Mouse (Mus musculus): ENCODE measurements around the gene Clrn3. TPM values are rescaled to one million over a fixed set of nuclear protein-coding genes. Genes with fewer than 3 reads are reported as not detected.
"Not testable (repeated sequence)": the region's sequence is repeated elsewhere in the genome, so short reads cannot be mapped to it uniquely, and the experiment has no call there.

Gene Clrn3
- not detected in 2 replicates for polyA plus RNA-seq (2012; rRNA removed)

DNA sequence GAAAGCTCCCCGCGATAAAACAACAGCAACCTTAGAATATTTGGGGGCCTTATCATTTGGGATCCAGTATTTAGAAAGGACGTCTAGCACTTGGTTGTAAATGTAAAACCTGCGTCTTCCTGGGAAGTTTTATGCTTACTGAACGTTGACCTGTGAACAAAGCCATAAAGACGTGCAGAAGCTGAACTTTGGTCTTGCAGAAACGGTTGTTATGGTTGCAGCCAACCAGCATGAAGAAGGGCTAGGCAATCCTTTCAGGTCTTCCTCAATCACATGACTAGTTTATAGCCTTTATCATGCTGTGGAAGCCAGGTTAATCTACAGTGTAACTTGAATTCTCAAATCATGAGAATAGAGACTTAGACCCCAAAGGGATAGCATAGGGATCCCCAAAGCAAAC lies at the start of gene Clrn3:
TSS of gene Clrn3 (minus strand) at position 140 of the 400 bp plus-strand sequence.
- TF ChIP-seq POLR2A (IDR thresholded peaks at IDR 0.05; ENCODE audit: borderline replicate concordance, extremely low read depth, insufficient read depth, insufficient read length, poor library complexity, severe bottlenecking) (no peak), CTCF (IDR thresholded peaks at IDR 0.05; ENCODE audit: borderline replicate concordance, extremely low read depth, insufficient read depth, insufficient read length) (no peak)
- no peak for DNase-seq (ENCODE audit: low read depth)

DNA sequence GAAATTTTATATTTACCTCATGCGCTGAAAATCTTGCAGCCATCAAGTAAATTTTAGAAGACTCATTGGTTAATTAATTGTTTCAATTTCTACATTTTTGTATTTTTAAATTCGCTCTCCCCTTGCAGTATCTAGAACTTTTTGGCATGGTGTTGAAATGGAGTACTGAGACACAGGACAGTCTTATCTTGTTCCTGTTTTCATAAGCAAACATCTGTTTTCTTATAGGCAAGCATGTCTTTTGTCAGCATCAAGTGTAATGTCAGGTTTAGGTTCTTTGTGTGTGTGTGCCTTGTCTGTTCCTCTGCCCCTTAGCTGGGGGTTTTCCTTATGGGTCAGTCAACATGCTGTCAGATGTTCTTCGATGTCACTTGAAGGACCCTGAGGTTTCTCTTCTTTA lies 47.9 kb upstream of the Clrn3 start:
- TF ChIP-seq CTCF (IDR thresholded peaks at IDR 0.05; ENCODE audit: borderline replicate concordance, extremely low read depth, insufficient read depth, insufficient read length) = no peak
- no peak for TF ChIP-seq POLR2A (IDR thresholded peaks at IDR 0.05; ENCODE audit: borderline replicate concordance, extremely low read depth, insufficient read depth, insufficient read length, poor library complexity, severe bottlenecking)
- DNase-seq (ENCODE audit: low read depth) = no peak

DNA sequence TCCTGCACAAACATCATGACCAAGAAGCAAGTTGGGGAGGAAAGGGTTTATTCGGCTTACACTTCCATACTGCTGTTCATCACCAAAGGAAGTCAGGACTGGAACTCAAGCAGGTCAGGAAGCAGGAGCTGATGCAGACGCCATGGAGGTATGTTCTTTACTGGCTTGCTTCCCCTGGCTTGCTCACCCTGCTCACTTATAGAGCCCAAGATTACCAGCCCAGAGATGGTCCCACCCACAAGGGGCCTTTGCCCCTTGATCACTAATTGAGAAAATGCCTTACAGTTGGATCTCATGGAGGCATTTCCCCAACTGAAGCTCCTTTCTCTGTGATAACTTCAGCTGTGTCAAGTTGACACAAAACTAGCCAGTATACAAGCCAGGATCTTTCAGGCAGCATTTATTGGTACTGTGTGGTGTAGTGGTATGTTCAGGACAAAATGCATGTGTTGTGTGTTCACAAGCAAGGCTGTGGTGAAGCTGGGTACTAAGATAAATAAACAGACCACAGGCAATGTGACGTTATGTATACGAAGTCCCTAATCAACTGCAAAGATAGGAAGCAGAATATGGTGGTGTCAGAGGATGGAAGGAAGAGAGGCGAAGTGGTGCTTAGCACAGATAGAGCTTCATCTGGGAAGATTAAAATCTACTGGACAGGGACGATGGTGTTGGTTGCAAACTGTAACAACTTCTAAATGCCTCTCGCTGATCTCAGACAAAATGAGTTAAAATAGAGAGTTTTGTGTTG lies 47.0 kb upstream of the Clrn3 start:
- not testable (repeated sequence) for DNase-seq (ENCODE audit: low read depth)

GRCm38 (mm10) chr7:135571951-135572559 lies 43.6 kb upstream of the Clrn3 start:
- no peak for TF ChIP-seq CTCF (IDR thresholded peaks at IDR 0.05; ENCODE audit: borderline replicate concordance, extremely low read depth, insufficient read depth, insufficient read length)
- TF ChIP-seq POLR2A (IDR thresholded peaks at IDR 0.05; ENCODE audit: borderline replicate concordance, extremely low read depth, insufficient read depth, insufficient read length, poor library complexity, severe bottlenecking) = no peak
- peak; percentile 26 for DNase-seq (ENCODE audit: low read depth)

DNA sequence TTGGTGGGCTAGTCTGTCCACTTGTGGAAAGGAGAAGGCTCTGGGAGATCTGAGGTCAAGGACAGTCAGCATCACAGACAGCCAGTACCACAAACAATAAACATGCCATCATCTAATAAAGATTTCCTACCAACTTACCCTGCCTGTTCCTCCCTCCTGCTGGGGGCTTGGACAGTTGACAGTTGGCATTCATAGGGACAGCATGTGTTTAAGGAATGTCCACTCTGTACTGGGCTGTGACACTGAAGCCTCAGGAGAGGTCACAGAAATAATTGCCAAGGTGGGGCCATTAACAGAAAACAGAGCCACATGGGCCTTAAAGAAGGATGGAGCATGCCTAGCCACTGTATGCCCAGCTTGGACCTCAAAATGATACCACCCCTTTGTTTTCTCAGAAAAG lies 42.9 kb upstream of the Clrn3 start:
- no peak for TF ChIP-seq CTCF (IDR thresholded peaks at IDR 0.05; ENCODE audit: borderline replicate concordance, extremely low read depth, insufficient read depth, insufficient read length)
- no peak for TF ChIP-seq POLR2A (IDR thresholded peaks at IDR 0.05; ENCODE audit: borderline replicate concordance, extremely low read depth, insufficient read depth, insufficient read length, poor library complexity, severe bottlenecking)
- no peak for DNase-seq (ENCODE audit: low read depth)

DNA sequence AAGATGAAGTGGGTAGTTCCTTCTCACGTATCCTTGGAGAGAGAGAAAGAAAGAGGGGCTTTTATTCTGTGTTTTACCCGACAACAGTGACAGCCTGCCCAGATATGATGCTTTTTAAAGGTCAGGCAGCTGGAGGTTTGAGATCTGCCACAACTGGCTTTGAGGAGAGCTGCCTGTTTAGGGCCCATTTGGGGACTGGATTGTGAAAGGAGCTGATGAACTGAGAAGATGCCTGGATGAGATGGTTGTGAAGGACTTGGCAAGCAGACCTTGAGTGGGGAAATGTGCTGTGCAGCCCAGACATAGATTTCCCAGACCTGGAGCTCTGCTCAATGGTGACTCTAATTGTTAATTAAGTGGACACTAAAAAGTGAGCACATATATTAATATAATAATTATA lies 40.1 kb upstream of the Clrn3 start:
- no peak for TF ChIP-seq POLR2A (IDR thresholded peaks at IDR 0.05; ENCODE audit: borderline replicate concordance, extremely low read depth, insufficient read depth, insufficient read length, poor library complexity, severe bottlenecking)
- no peak for DNase-seq (ENCODE audit: low read depth)

- DNase-seq (ENCODE audit: low read depth) = no peak
- TF ChIP-seq POLR2A (IDR thresholded peaks at IDR 0.05; ENCODE audit: borderline replicate concordance, extremely low read depth, insufficient read depth, insufficient read length, poor library complexity, severe bottlenecking) (no peak), CTCF (IDR thresholded peaks at IDR 0.05; ENCODE audit: borderline replicate concordance, extremely low read depth, insufficient read depth, insufficient read length) (no peak)
These were observed 39.1 kb upstream of the Clrn3 start for GRCm38 (mm10) chr7:135567582-135567981.

DNA sequence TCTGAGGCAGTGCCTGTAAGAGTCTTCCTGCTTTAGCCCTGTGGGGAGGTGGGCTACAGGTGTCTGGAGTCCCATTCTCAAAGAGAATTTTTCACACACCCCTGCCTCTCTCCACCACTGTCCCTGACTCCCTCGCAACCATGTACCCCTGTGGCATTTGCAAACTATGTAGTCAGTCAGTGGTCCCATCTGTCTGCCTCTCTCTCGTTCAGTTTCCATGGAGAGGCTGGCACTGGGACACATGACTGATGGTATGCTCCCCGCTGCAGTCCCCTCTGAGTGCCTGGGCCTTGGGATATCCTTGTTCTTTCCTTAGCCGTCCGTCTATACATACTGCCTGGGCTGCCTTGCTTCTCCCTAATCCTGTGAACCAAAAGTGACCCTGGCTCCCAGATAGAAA lies 37.6 kb upstream of the Clrn3 start:
- no peak for DNase-seq (ENCODE audit: low read depth)
- TF ChIP-seq POLR2A (IDR thresholded peaks at IDR 0.05; ENCODE audit: borderline replicate concordance, extremely low read depth, insufficient read depth, insufficient read length, poor library complexity, severe bottlenecking) = no peak
- no peak for TF ChIP-seq CTCF (IDR thresholded peaks at IDR 0.05; ENCODE audit: borderline replicate concordance, extremely low read depth, insufficient read depth, insufficient read length)

DNA sequence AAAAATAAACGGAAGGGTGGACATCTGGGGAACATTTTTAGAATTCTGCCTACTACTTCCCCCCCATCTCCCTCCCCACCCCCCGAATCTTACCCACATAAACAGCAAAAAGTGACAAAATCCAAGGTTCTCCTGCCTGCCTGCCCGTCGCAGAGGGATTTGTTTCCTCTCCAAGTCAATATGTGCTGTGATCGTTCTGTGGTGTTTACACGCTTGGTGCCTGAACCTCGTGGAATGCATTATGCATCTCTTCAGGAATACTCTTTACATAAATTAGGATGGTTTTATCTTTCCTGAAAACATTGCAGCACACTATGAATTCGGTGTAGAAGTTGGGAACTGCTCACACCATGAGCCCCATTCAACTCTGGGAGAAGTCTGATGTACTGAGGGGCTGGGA lies 35.6 kb upstream of the Clrn3 start:
- TF ChIP-seq POLR2A (IDR thresholded peaks at IDR 0.05; ENCODE audit: borderline replicate concordance, extremely low read depth, insufficient read depth, insufficient read length, poor library complexity, severe bottlenecking) = no peak
- no peak for TF ChIP-seq CTCF (IDR thresholded peaks at IDR 0.05; ENCODE audit: borderline replicate concordance, extremely low read depth, insufficient read depth, insufficient read length)
- DNase-seq (ENCODE audit: low read depth) = peak; percentile 34

DNA sequence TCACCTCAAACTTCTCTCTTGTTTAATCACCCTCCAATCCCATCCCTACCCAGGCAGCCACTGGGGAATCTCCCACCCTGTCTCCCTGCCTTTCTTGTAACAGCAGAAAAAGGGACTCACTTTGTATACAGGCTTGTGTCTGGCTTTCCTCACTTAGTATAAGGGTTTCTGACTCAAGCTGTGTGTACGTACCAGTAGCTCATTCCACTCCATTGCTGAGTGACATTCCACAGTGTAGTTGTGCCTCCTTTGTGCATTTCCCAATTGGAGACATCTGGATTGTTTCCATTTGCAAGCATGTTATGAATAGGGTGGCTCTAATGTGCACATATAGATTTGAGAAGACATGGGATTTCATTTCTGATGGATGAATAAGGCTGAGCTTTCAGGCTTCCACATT lies 31.8 kb upstream of the Clrn3 start:
- TF ChIP-seq CTCF (IDR thresholded peaks at IDR 0.05; ENCODE audit: borderline replicate concordance, extremely low read depth, insufficient read depth, insufficient read length) (no peak), POLR2A (IDR thresholded peaks at IDR 0.05; ENCODE audit: borderline replicate concordance, extremely low read depth, insufficient read depth, insufficient read length, poor library complexity, severe bottlenecking) (no peak)
- no peak for DNase-seq (ENCODE audit: low read depth)

DNA sequence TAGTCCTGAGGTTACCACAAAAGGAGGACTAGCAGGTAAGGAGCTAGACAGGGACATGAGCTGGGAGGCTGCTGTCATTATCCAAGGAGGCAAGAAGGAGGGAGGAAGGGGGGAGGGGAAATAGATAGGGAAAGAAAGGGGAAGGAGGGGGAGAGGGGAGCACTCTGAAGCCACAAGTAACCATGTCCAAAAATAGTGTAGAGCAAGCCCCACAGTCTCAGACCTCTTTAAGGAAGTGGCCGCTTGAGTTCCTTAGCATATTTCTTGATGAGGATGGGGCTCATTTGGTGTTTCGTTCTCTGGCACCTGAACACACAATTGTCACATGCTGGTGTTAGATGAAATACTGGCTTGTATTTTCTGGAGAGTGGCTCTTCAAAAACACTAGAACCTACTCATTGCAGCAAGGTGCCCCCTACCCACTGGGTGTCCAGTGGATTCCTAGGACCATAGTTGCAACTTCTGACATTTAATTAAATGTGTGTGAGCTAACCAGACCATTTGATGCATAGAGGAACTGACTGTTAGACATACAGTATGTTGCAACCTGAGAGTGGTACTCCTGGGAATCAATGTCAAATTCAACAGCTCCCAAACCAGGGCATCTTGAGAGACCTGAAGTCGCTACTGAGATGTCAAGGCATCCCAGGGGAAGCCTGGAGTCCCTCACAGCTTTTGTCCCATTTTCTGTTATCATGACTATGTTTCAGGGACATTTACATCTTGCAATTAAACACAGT lies 28.4 kb upstream of the Clrn3 start:
- no peak for TF ChIP-seq POLR2A (IDR thresholded peaks at IDR 0.05; ENCODE audit: borderline replicate concordance, extremely low read depth, insufficient read depth, insufficient read length, poor library complexity, severe bottlenecking)
- TF ChIP-seq CTCF (IDR thresholded peaks at IDR 0.05; ENCODE audit: borderline replicate concordance, extremely low read depth, insufficient read depth, insufficient read length) = no peak
- no peak for DNase-seq (ENCODE audit: low read depth)

GRCm38 (mm10) chr7:135553550-135553949 lies 25.1 kb upstream of the Clrn3 start:
- TF ChIP-seq POLR2A (IDR thresholded peaks at IDR 0.05; ENCODE audit: borderline replicate concordance, extremely low read depth, insufficient read depth, insufficient read length, poor library complexity, severe bottlenecking) (no peak), CTCF (IDR thresholded peaks at IDR 0.05; ENCODE audit: borderline replicate concordance, extremely low read depth, insufficient read depth, insufficient read length) (no peak)
- no peak for DNase-seq (ENCODE audit: low read depth)

Data from brain, embryonic 14.5 days (tissue).